Mouse (Mus musculus): ENCODE results near the gene Ptprd.

Ptprd gene

DNA sequence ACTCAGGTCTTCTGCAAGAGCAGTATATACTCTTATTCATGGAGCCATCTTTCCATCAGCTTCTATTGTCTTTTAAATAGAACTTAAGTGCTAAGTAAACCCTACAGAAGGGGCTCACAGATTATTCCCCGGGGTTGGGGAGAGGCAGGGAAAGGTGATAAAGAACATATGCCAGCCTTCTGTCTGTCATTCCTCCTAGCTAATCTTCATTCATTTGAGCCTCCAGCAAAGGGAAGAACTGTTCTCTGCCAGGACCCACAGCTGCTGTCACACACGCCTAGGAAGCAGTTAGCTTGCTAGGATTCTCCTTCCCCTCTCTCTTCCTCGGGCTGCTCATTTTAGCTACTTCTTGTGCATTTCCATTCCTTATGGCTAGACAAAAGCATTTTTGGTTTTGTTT is 2205.0 kb downstream of the Ptprd start:
- no peak for DNase-seq

- DNase-seq = no peak
Measured at GRCm38 (mm10) chr4:76004161-76004560, 2207.6 kb downstream of the Ptprd start.

- no peak for DNase-seq
Measured at GRCm38 (mm10) chr4:76000258-76000657, 2211.5 kb downstream of the Ptprd start.

DNA sequence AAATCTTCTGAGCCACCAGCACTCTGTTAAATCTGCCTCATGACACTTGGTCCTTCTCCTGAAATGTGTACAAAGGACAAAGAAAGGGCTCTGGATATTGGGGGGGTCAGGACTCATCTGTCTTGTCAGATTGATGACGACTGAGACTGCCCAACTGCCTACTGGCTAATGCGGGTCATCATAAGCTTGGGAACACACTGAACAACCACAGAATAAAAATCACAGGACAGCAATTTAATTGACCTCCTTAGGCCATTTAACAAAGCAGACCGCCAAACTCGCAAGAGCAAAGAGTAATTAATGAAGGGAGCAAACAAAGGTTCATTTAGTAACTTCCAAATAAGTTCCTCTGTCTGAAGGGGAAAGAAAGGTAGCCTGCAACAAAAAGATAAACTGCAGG is 2215.9 kb downstream of the Ptprd start:
- DNase-seq = no peak

GRCm38 (mm10) chr4:75994576-75994975 is 2217.2 kb downstream of the Ptprd start:
- no peak for DNase-seq

DNA sequence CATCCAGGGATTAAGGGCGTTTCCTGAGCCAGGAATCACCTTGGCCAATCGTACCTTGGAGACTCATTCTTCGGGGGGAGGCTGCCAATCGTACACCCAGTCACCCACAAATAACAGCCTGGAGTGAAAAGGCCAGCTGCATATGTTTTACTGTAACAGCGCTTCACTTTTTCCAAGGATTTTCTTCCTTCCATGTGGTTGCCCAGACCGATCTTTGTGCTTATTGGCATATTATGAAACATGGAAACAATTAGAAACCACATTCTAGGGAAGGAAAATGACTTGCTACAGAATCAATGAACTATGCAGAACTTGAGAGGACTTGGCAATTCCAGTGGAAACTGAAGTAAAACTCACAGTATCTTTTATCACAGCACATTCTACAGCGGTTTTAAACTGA is 2218.7 kb downstream of the Ptprd start:
- no peak for DNase-seq

- peak; percentile 32 to 36 for DNase-seq
Measured at GRCm38 (mm10) chr4:75991621-75992245, 2220.0 kb downstream of the Ptprd start.

- no peak for DNase-seq
Measured at GRCm38 (mm10) chr4:75974728-75975127, 2237.0 kb downstream of the Ptprd start.

- peak in 1 of 2 experiments; percentile 17 for DNase-seq
Measured at GRCm38 (mm10) chr4:75973322-75973721, 2238.4 kb downstream of the Ptprd start.

DNA sequence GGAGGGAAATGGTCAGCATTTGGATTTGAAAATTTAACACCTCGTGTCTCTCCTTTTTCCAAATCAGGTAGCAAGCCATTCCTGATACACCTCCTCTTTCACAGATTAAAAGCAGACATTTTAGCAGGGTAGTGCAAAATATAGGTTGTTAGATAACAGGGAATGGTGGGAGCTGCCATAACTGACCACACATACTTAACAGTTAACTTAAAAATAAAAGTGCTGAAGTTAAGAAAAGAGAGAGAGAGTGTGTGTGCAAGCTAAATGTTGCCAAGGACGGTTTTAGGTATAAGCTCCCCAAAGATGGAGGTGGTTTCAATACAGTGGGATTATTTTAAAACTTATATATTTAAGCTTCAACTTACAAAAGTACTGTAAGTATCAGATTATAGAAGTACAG is 2241.8 kb downstream of the Ptprd start:
- DNase-seq = no peak

DNA sequence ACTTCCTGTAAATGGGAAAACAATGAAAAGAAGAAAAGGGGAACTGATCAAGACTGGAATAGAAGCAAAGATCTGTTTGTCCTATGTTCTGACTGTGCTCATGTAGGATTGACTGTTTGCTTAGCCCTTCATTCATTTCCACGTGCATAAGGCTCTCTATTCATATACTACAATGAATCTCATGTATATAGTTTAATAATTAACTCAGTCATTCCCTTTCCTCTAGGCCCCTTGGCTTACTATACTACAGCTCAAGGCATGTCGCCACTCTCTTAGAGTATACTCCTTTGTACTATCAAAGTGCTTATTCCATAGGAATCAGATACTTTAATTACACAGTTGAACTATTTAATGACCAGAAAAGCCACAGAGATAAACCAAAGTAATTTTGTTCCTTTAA is 2243.1 kb downstream of the Ptprd start:
- DNase-seq = no peak

GRCm38 (mm10) chr4:75965810-75966209 is 2246.0 kb downstream of the Ptprd start:
- no peak for DNase-seq

DNA sequence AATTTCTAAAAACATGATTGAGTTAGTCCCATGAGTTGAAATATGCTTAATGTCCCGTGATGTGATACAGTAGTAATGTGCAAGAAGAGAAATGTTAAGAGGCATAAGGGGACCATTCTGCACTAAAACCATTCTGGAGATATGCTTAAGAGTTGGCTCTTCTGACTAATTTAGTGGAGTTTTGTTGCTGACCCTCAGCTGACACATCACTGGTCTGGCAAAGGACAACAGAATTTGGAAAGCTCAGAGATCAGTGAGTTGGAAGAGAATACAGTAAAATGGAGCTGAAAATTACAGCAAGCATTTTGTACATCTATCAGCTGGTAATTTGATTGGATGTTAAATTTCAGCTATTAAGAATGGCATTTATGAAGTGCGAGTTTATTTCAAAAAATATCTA is 2248.8 kb downstream of the Ptprd start:
- no peak for DNase-seq

- DNase-seq = no peak
Measured at GRCm38 (mm10) chr4:75961865-75962264, 2249.9 kb downstream of the Ptprd start.

DNA sequence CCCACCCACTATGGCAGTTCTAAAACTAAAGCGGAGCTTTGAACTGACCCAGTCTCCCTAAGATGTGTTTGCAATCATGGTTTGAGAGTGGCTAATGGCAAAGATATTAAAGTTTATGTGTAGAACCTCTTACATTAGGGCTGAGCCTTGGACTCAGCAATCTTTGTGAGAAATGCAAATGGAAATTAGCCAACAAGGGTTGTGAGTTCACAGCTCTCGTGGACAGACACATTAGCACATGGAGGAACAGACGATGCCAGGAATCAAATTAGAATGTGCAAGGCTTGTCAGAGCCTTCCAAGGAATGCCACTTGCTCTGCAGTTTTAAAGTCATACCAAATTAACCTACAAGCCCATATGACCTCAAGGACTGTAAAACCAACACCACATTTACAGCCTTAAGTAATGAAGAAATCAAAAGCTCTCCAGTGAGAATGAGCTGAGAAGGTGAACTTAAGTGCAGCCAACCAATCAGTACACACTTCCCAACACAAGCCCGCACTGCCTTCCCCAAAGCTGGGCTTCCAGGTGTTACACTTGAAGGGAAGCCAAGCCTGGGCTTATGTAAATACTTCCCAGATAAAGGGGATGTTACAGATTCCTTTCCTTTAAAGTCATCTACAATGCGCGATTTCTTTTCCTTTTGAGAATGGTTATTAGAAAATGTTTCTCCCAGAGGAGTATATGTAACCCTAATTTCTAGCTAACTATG is 2258.3 kb downstream of the Ptprd start:
- no peak for DNase-seq

DNA sequence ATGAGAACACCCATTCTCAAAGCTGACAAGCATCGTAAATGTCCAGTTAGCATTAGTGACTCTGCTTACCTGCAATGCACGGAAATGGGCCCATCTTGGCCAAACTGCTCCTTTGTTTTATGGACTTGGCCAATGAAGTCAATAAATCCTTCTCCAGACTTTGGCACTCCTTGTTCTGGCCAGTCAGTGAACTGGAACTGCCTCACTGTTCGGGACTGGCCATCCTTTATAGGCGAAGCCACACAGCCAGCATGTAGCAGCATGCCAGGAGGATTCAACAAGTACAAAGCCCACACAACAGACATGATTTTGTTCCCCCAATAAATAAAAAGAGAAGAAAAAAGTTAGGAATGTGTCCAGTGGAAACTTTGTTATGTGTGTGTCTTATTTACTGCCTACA is 2261.2 kb downstream of the Ptprd start:
- DNase-seq = no peak

DNA sequence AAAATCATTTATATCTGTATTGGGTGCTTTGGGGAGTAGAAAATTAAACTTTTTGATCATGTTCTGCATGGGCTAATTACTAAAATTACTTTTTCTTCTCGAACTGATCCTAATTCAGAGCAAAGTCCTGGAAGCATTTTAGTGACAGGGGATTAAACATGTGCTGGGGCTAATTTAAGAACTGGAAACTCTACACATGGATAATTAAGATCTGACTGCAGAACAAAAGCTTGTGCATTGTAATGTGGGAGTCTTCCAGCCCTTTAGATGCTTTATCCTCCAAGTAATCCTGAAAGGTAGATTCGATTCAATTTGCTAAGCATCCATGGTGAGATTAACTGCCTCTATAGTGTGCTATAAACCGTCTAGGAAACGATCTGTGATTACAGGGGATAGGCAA is 2316.9 kb downstream of the Ptprd start:
- DNase-seq = no peak

Measured in cerebellum, adult 18-20 months (tissue).